Mouse (Mus musculus) small intestine, adult 2 months (tissue): ENCODE results near the gene Efna3. TPM values are rescaled to one million over a fixed set of nuclear protein-coding genes. Genes with fewer than 3 reads are reported as not detected.

Source experiments
- H3K27ac ChIP-seq: fragments of 200-500 bp; 2 replicates; pipeline ENCODE4 v1.5.1; 2012; ENCODE audit warnings: low read depth, low read length, control low read depth, inconsistent platforms; ENCODE audit not compliant: insufficient read depth
- H3K27me3 ChIP-seq: fragments of 200-500 bp; 2 replicates; pipeline ENCODE4 v1.6.1; 2012; ENCODE audit warnings: mild to moderate bottlenecking, moderate library complexity, low read length, inconsistent platforms; ENCODE audit not compliant: control insufficient read depth, insufficient read depth
- H3K36me3 ChIP-seq: fragments of 200-500 bp; 2 replicates; pipeline ENCODE4 v1.6.1; 2012; ENCODE audit warnings: mild to moderate bottlenecking, low read length, control low read depth, inconsistent platforms; ENCODE audit not compliant: control insufficient read depth, insufficient read depth
- H3K4me1 ChIP-seq: fragments of 200-500 bp; 2 replicates; pipeline ENCODE4 v1.6.1; 2012; ENCODE audit warnings: low read length, inconsistent platforms, mixed read lengths; ENCODE audit not compliant: control insufficient read depth, insufficient read depth, insufficient read length
- H3K4me3 ChIP-seq: fragments of 200-500 bp; 2 replicates; pipeline ENCODE4 v1.5.1; 2012; ENCODE audit warnings: low read depth, mild to moderate bottlenecking, control low read depth, inconsistent platforms, low read length, moderate library complexity
- CTCF ChIP-seq: fragments of 200-500 bp; IDR thresholded peaks from 2 replicates; pipeline ENCODE4 v1.5.1; 2012; ENCODE audit warnings: low read depth, mild to moderate bottlenecking, control low read depth, inconsistent platforms, low read length, moderate library complexity, mixed read lengths; ENCODE audit not compliant: insufficient replicate concordance, insufficient read length; ENCODE audit errors: extremely low read depth
- POLR2A ChIP-seq: fragments of 200-500 bp; IDR thresholded peaks from 2 replicates; pipeline ENCODE4 v1.6.1; 2012; ENCODE audit warnings: low read depth, mild to moderate bottlenecking, control low read depth, inconsistent platforms, low read length, moderate library complexity
- WGBS: fragments of 180-500 bp; shearing (Covaris S2); methylation state at CpG from one replicate; pipeline ENCODE4 v1.1.7; 2018; 5-methylcytosine and 5-hydroxymethylcytosine counted together
- polyA plus RNA-seq: library from polyadenylated mRNA; depleted of rRNA; stranded (reverse); fragments of >200 nt; gene quantifications from 2 replicates; pipeline ENCODE4 v1.2.3, GENCODE M21; 2012; rRNA removed

The Efna3 gene
- polyA plus RNA-seq = 3.9 and 7.0 TPM in 2 replicates

- Histone ChIP-seq H3K4me1 (peaks cover 29% of the 10 kb centered on the region), H3K36me3 (no peaks in the 10 kb centered on the region), H3K4me3 (peak within 1 kb of the TSS; percentile 69), H3K27ac (no peak within 1 kb of the TSS), H3K27me3 (peaks cover 31% of the 10 kb centered on the region)
- WGBS = under 1% methylated on average over 53 of the region's 53 CpGs
- TF ChIP-seq POLR2A (no peak), CTCF (no peak)
Observed at GRCm38 (mm10) chr3:89322514-89323165, at the start of gene Efna3. Gene Efna3 (minus strand): TSS chr3:89322965.

GRCm38 (mm10) chr3:89367338-89367737 lies 44.6 kb upstream of the Efna3 start:
- no peak overlapping the region for H3K27ac ChIP-seq
- H3K4me3 ChIP-seq = no peak overlapping the region
- H3K4me1 ChIP-seq = peaks cover 21% of the 10 kb centered on the region
- H3K27me3 ChIP-seq = no peaks in the 10 kb centered on the region
- TF ChIP-seq POLR2A (no peak), CTCF (no peak)
- 49% methylated on average over 11 of the region's 11 CpGs for WGBS
- H3K36me3 ChIP-seq = no peaks in the 10 kb centered on the region

GRCm38 (mm10) chr3:89365486-89366414 lies 43.0 kb upstream of the Efna3 start:
- Histone ChIP-seq H3K36me3 (no peaks in the 10 kb centered on the region), H3K27ac (no peak overlapping the region), H3K4me1 (peaks cover 21% of the 10 kb centered on the region), H3K4me3 (no peak overlapping the region), H3K27me3 (no peaks in the 10 kb centered on the region)
- TF ChIP-seq POLR2A (no peak), CTCF (no peak)
- whole genome bisulfite sequencing = 47% methylated on average over 20 of the region's 20 CpGs

GRCm38 (mm10) chr3:89365153-89365485 lies 42.4 kb upstream of the Efna3 start, which contains the start of gene Dcst1:
Gene Dcst1 (minus strand): TSS chr3:89365253.
- TF ChIP-seq POLR2A (no peak), CTCF (no peak)
- no peaks in the 10 kb centered on the region for H3K36me3 ChIP-seq
- H3K27me3 ChIP-seq = no peaks in the 10 kb centered on the region
- peaks cover 26% of the 10 kb centered on the region for H3K4me1 ChIP-seq
- H3K4me3 ChIP-seq = no peak within 1 kb of the TSS
- WGBS = 91% methylated on average over 11 of the region's 11 CpGs
- H3K27ac ChIP-seq = no peak within 1 kb of the TSS

GRCm38 (mm10) chr3:89364631-89365030 lies 41.9 kb upstream of the Efna3 start:
- Histone ChIP-seq H3K27ac (no peak overlapping the region), H3K27me3 (no peaks in the 10 kb centered on the region), H3K4me1 (peaks cover 31% of the 10 kb centered on the region), H3K36me3 (no peaks in the 10 kb centered on the region), H3K4me3 (no peak overlapping the region)
- TF ChIP-seq CTCF (no peak), POLR2A (no peak)
- 94% methylated on average over 8 of the region's 8 CpGs for WGBS

GRCm38 (mm10) chr3:89361675-89362074 lies 38.9 kb upstream of the Efna3 start, which contains the start of gene Dcst2:
Gene Dcst2 (plus strand): TSS chr3:89361975.
- WGBS = 88% methylated on average over 7 of the region's 7 CpGs
- TF ChIP-seq CTCF = no peak
- no peaks in the 10 kb centered on the region for H3K36me3 ChIP-seq
- peaks cover 28% of the 10 kb centered on the region for H3K4me1 ChIP-seq
- H3K4me3 ChIP-seq = no peak within 1 kb of the TSS
- no peaks in the 10 kb centered on the region for H3K27me3 ChIP-seq
- no peak within 1 kb of the TSS for H3K27ac ChIP-seq

- H3K36me3 ChIP-seq = no peaks in the 10 kb centered on the region
- H3K27ac ChIP-seq = peak overlapping the region; percentile 48; the same call in 1 of the 2 replicates
- whole genome bisulfite sequencing = 45% methylated on average over 3 of the region's 3 CpGs
- TF ChIP-seq CTCF = no peak
- TF ChIP-seq POLR2A = no peak
- peaks cover 28% of the 10 kb centered on the region for H3K4me1 ChIP-seq
- H3K4me3 ChIP-seq = no peak overlapping the region
- no peaks in the 10 kb centered on the region for H3K27me3 ChIP-seq
Observed at GRCm38 (mm10) chr3:89360237-89360636, 37.5 kb upstream of the Efna3 start.
